Mouse (Mus musculus) macrophage (primary cell): ENCODE results near the gene Mfsd4b1. TPM values are rescaled to one million over a fixed set of nuclear protein-coding genes. Genes with fewer than 3 reads are reported as not detected.
A peak's percentile ranks its signal among the peaks of the same experiment; 100 is the strongest.

Experiments
- H3K27ac ChIP-seq: fragments of 350-480 bp; formaldehyde crosslinking; 2 replicates; pipeline ENCODE4 v1.9.0; 2021
- H3K36me3 ChIP-seq: fragments of 350-480 bp; formaldehyde crosslinking; 2 replicates; pipeline ENCODE4 v1.9.0; 2021; ENCODE audit errors: inconsistent target
- H3K4me3 ChIP-seq: fragments of 350-480 bp; formaldehyde crosslinking; 2 replicates; pipeline ENCODE4 v1.9.0; 2021; ENCODE audit errors: inconsistent target
- H3K79me2 ChIP-seq: fragments of 350-480 bp; formaldehyde crosslinking; 2 replicates; pipeline ENCODE4 v1.9.0; 2021; ENCODE audit errors: inconsistent target
- WGBS: methylation state at CpG from one replicate; pipeline ENCODE4 v1.1.7; 2026; ENCODE audit warnings: inconsistent platforms; ENCODE audit not compliant: missing documents; 5-methylcytosine and 5-hydroxymethylcytosine counted together
- polyA plus RNA-seq: library from polyadenylated mRNA; stranded (reverse); fragments of 250-400 nt; gene quantifications from 3 replicates; pipeline ENCODE4 v1.2.4, GENCODE M21; 2018; ENCODE audit warnings: inconsistent platforms

The Mfsd4b1 gene
- polyA plus RNA-seq, 1 experiment from 2014 or later: not detected

DNA sequence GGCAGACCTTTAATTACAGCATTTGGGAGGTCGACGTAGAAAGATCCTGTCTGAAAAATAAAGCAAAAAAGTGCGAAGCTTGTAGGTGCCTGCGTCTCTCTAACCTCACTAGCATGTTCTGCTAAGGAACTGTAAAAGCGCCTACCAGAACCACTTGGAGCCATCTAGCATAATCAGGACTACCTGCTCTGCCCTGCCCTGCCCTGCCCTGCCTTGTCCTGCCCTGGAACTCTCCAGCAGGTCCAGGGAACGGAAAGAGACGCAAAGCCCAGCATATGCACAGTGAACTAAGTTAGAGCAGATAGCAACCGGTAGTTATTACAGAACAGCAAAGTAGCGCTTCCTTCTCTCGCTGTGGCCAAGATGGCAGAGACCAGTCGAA lies 64.6 kb downstream of the Mfsd4b1 start:
- H3K36me3 ChIP-seq: no peaks in the 10 kb centered on the region
- WGBS: 51% methylated on average over 11 of the region's 11 CpGs
- no peak overlapping the region for H3K27ac ChIP-seq
- H3K4me3 ChIP-seq: no peak overlapping the region
- no peaks in the 10 kb centered on the region for H3K79me2 ChIP-seq

DNA sequence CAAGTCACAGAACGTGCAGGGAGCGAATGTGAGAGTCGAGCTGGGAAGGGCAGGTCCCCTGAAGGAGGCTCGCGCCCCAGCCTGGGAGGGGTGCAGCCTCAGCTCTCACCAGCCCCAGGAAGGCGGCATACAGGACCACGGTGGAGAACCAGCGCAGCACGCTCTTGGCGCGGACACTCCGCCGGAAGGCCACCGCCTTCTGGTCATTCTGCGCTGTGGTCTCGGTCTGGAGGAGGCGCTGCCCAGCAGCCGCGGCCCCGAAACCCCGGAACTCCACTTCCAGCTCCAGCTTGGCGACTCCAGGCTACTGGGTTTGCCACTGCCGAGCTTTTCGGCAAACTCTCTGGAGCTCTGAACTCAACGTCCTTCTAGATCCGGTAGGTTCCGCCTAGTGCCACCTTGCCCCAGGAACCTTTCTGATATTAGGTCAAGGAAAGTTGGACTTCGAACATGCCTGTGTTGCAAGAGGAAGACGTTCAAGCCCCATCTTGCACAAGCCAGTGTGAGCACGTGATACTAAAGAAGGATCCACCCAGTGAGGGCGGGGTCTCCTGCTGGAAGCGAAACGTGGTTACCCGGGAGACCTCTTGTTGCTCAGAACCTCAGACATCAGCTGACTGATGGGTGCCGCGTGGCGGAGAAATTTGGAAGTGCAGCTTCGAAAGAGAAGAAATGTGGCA lies 65.2 kb downstream of the Mfsd4b1 start, which contains the start of gene Mfsd4b3:
Mfsd4b3 (minus strand) TSS at position 393 of the 680 bp plus-strand sequence.
- H3K27ac ChIP-seq: peak within 1 kb of the TSS; percentile 87
- H3K4me3 ChIP-seq: peak within 1 kb of the TSS; percentile 39
- 1% methylated on average over 38 of the region's 38 CpGs for WGBS
- no peaks in the 10 kb centered on the region for H3K36me3 ChIP-seq
- no peaks in the 10 kb centered on the region for H3K79me2 ChIP-seq

DNA sequence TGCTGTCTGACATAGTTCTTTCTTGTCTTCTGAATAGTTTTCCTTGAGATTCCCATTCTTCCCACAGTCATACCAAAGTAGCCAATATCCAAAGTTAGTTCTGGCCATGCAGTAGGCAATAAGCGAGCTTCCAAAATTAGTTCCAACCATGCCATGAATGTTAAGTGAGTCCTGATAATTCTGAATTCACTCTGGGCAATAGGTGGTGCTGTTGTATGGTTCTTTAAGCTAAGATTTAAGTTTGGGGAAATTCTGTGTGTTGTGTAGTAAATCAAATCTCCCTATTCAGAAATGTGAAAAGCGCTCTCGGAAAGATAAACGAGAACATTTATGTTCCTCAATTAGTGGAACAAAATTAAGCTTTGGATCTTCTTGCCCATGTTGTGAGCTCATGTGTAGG lies 66.8 kb downstream of the Mfsd4b1 start:
- 31% methylated on average over 4 of the region's 4 CpGs for WGBS

DNA sequence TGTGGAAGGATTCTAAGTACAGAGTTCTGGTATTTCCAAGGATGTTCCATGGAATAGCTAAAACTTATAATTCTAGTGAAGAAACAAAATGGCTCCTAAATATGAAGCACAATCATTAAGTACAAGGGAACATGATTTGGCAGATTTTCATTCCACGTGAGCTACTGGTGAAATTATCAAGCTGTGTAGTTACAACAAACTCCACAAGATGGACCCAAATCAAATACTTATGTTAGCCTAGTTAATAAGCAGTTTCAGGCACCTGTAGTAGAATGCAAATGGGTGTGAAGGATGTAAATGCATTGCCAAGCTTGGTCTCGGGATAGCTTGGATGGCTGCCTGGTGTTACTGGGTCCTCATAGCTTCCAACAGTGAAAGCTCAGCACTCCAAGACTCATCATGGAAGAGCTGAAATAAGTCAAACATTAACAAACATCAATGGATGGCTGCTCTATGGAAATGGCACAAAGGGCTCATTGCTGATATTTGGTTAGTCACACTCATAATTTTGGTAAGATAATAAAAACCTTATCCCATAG lies 68.7 kb downstream of the Mfsd4b1 start:
- Histone ChIP-seq H3K36me3 (no peaks in the 10 kb centered on the region), H3K79me2 (no peaks in the 10 kb centered on the region), H3K4me3 (no peak overlapping the region), H3K27ac (no peak overlapping the region)
- WGBS: 86% methylated on average over 2 of the region's 2 CpGs

More for the DNA sequence above, 66.8 kb downstream of the Mfsd4b1 start:
- H3K36me3 ChIP-seq: no peaks in the 10 kb centered on the region
- peak overlapping the region; percentile 87 for H3K27ac ChIP-seq
- H3K4me3 ChIP-seq: no peak overlapping the region
- H3K79me2 ChIP-seq: no peaks in the 10 kb centered on the region

DNA sequence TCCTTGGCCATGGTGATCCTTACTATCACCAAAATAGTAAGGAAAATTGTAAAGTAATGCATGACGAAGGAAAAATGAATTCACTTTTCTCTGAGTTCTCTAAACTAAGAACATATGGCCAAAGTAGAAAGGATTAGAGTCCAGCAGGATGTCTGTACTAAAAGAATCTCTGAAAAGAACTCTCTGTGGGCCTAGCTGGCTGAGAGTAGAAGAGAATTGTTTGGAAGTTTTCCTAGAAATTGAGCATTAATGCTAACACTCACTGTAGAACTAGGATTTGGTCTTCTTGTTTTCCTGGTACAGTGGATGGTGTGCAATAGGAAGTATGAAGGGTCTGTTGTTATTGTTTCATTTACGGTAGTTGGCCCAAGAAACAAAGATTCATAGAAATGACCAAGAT lies 69.9 kb downstream of the Mfsd4b1 start:
- WGBS: 97% methylated on average over 2 of the region's 2 CpGs
- Histone ChIP-seq H3K4me3 (no peak overlapping the region), H3K27ac (no peak overlapping the region), H3K36me3 (no peaks in the 10 kb centered on the region), H3K79me2 (no peaks in the 10 kb centered on the region)

Other genes starting within 250 kb of the Mfsd4b1 start
- gene Mfsd4b4, start 126.0 kb downstream of the Mfsd4b1 start, polyA plus RNA-seq: 4.5 to 7.0 TPM (median 6.8 TPM) in 3 replicates
- not detected in 3 replicates for gene Mfsd4b2, start 98.3 kb downstream of the Mfsd4b1 start, polyA plus RNA-seq
- 1.5 to 2.7 TPM (median 2.0 TPM) in 3 replicates for gene Mfsd4b3, start 65.1 kb downstream of the Mfsd4b1 start, polyA plus RNA-seq
- gene Mfsd4b5, start 38.6 kb downstream of the Mfsd4b1 start, polyA plus RNA-seq: 0.06 to 0.16 TPM (median 0.14 TPM) in 3 replicates
- gene Slc16a10, start 117.0 kb upstream of the Mfsd4b1 start, polyA plus RNA-seq: 22.9 to 56.7 TPM (median 32.9 TPM) in 3 replicates
- 15.7 to 56.1 TPM (median 40.4 TPM) in 3 replicates for gene Rpf2, start 221.8 kb upstream of the Mfsd4b1 start, polyA plus RNA-seq
- 30.1 to 131 TPM (median 49.8 TPM) in 3 replicates for gene Gtf3c6, start 232.8 kb upstream of the Mfsd4b1 start, polyA plus RNA-seq